8 mouse cellular contexts compared by ENCODE assay signal in the genomic region with DNA sequence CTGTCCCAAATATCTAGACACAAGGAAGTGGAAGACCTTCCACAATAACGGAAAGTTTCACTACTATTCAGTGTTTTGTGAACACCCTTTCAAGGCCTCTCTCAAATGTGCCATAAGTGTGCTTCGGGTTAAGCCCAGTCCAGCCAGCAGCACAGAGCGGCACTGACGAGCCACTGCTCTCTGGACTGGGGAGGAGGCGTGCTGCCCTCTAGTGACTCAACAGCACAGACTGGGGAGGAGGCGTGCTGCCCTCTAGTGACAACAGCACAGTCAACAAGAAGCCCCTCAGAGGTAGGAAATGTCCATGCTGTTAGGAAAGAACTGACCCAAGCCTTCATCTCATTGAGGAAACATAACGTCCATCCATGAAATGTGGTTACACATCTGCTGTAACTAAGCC. TPM values are rescaled to one million over a fixed set of nuclear protein-coding genes. Genes with fewer than 3 reads are reported as not detected.
DNase-seq lines count a peak whose midpoint lies in the region; ATAC-seq lines count a peak whose summit lies in the region.

No protein-coding gene starts in this region.

- no peak overlapping the region for H3K9ac ChIP-seq in hindbrain, embryonic 15.5 days

- no peak overlapping the region for H3K4me2 ChIP-seq in hindbrain, embryonic 15.5 days

- H3K4me1 ChIP-seq in hindbrain, embryonic 15.5 days (replicated peaks) = no peaks in the 10 kb centered on the region

- DNase-seq in WW6 (ENCODE audit: low read depth, low spot score) = peak; percentile 66
- peak; percentile 63 to 68 for DNase-seq in cerebellum, postnatal 36 days
- peak; percentile 88 for DNase-seq in gastrocnemius, adult 18-20 months (ENCODE audit: low spot score)
- DNase-seq in layer of hippocampus, postnatal 36 days = peak; percentile 55 to 61
- DNase-seq in lung, postnatal 25 days (ENCODE audit: low spot score) = peak; percentile 89
- peak; percentile 89 for DNase-seq in retina, postnatal 1 day
- peak; percentile 85 for DNase-seq in thymus, postnatal 4 days

- no peaks in the 10 kb centered on the region for H3K27me3 ChIP-seq in hindbrain, embryonic 15.5 days

- H3K27ac ChIP-seq in hindbrain, embryonic 15.5 days (replicated peaks) = no peak overlapping the region

- peak; percentile 79 for ATAC-seq in hindbrain, embryonic 15.5 days (ENCODE audit: low FRiP score, low read depth)

- WGBS in hindbrain, embryonic 15.5 days = 13% methylated on average over 7 of the region's 7 CpGs

- H3K4me3 ChIP-seq in hindbrain, embryonic 15.5 days = no peak overlapping the region

- H3K9me3 ChIP-seq in hindbrain, embryonic 15.5 days = no peaks in the 10 kb centered on the region

- peaks cover 14% of the 10 kb centered on the region for H3K36me3 ChIP-seq in hindbrain, embryonic 15.5 days

RNA-seq across cellular contexts. Expression of a gene that starts 24.6 kb away (rescaled TPM):
- 1 to 10 TPM; 6.4 to 8.2 TPM for total RNA-seq in gastrocnemius, adult 18-20 months (2021)
- 18.3 and 21.0 TPM in 2 replicates for polyA plus RNA-seq in hindbrain, embryonic 15.5 days (2015; fragmentation: Nextera tagmentation; extraction: Ambion mirVana)
- total RNA-seq in layer of hippocampus, postnatal 36 days (2021) = 10 to 100 TPM; 74.4 to 82.9 TPM

RNA-seq across cellular contexts. Expression of a gene that starts 30.7 kb away (rescaled TPM):
- 10 to 100 TPM; 17.6 to 18.1 TPM for total RNA-seq in gastrocnemius, adult 18-20 months (2021)
- polyA plus RNA-seq in hindbrain, embryonic 15.5 days (2015; fragmentation: Nextera tagmentation; extraction: Ambion mirVana) = 80.9 and 88.7 TPM in 2 replicates
- total RNA-seq in layer of hippocampus, postnatal 36 days (2021) = 100 to 1,000 TPM; 127 to 132 TPM

RNA-seq across cellular contexts. Expression of a gene that starts 49.5 kb away (rescaled TPM):
- 100 to 1,000 TPM; 443 to 513 TPM for total RNA-seq in gastrocnemius, adult 18-20 months (2021)
- polyA plus RNA-seq in hindbrain, embryonic 15.5 days (2015; fragmentation: Nextera tagmentation; extraction: Ambion mirVana) = 1.4 and 1.8 TPM in 2 replicates
- 1 to 10 TPM in 1 of 2 experiments, under 1 TPM in 1; 0.91 to 1.4 TPM for total RNA-seq in layer of hippocampus, postnatal 36 days (2021)

Comparison
In these comparisons a context has a peak if more than half of its experiments do, and no peak if none do; other contexts are left out.
1. RNA of a gene that starts 24.6 kb away (total RNA-seq): 74.4 to 82.9 TPM in layer of hippocampus, postnatal 36 days; 6.4 to 8.2 TPM in gastrocnemius, adult 18-20 months; every median in the first group is over 4 times any median in the second.
2. RNA of a gene that starts 30.7 kb away (total RNA-seq): 127 to 132 TPM in layer of hippocampus, postnatal 36 days; 17.6 to 18.1 TPM in gastrocnemius, adult 18-20 months; every median in the first group is over 4 times any median in the second.
3. RNA of a gene that starts 49.5 kb away (total RNA-seq): 443 to 513 TPM in gastrocnemius, adult 18-20 months; 0.91 to 1.4 TPM in layer of hippocampus, postnatal 36 days; every median in the first group is over 100 times any median in the second.
4. Peak in every context shown above with its lines, with median percentiles within 50 percentile points of each other: DNase-seq.